Mouse (Mus musculus): Measurements from ENCODE around the gene Ulk1. TPM values are rescaled to one million over a fixed set of nuclear protein-coding genes. Genes with fewer than 3 reads are reported as not detected.

The Ulk1 gene
- polyA plus RNA-seq, 1 experiment, result 154 TPM

DNA sequence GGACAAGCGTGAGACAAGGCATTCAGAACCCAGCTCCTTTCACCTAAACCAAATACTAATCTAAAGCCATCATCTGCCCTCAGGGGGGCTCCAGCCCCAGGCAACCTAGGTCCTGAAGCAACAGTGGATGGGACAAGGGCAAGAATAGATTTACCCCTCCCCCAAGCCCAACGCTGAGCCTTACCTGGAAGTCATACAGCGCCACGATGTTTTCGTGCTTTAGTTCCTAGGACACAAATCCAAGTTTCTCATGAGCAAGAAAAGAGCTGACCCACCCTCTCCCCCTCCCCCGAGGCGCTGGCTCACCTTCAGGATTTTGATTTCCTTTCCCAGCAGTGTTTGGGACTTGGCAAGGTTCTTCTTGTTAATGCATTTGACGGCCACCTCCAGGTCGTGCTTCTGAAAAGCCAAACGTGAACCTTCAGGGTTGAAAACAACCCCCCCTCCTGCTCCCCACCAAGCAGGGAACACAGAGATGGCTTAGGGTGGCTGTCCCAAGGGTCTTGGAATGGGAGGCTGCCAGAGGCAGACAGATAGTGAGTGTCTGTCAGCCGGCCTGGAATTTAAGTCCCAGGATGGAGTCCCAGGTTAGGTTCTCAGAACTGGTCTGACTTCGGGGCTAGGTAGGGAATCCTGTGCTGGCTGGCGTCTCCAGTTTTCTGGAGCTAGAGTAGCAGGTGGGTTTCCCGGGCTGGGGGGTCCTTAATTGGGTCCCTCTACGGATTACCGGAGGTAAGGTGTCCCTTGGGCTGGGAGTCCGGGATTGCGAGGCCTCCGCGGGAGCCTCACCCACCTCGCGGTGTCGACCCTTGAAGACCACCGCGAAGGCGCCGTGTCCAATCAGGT is 853 bp downstream of the Ulk1 start:
- no peak for TF ChIP-seq GATA1 (IDR thresholded peaks at IDR 0.05; ENCODE audit: low read length)

DNA sequence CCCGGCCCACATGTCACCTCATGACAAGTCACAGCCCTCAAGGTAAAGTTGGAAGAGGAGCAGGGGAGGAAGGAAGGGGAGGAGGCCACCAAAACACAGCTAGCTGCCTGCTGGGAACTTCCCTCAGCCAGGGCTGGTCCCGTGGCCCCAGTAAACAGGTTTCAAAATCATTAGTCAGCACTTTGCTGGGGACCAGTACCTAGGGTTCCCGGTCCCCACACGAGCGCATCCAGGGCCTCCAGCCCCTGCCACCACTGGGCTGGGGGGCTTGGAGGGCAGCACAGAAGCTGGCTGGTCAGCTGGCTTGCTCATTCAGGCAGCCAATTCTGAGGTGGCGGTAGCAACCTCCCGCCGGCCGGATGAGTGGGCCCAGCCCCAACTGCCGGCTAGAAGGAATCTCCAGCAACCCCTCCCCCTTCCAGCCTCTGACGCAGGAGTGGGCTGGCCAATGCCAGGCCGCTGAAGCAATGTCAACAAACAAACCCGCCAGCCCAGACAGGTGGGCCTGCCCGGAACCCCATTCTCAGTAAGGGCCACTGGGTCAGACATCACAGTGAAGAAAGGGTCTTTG is 1.8 kb downstream of the Ulk1 start:
- no peak for TF ChIP-seq GATA1 (IDR thresholded peaks at IDR 0.05; ENCODE audit: low read length)

DNA sequence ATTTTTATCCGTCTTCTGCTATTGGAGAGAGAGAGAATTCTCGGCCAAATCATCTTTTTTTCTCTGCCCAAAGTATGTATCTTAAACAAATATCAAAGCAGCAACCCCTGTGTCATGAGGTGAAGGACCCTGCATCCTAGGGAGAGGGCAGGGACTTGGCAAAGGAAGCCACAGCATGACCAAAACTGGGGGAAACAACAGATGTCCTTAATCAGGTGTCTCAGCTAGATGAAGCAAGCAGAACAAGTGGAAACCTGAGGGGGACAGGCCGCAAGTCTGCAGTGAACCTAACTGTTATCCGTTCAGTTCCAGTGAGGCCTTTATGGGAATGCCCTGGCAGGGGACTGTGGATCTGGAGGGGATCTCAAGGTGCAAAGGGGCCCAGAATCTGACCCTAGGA is 2.4 kb downstream of the Ulk1 start:
- TF ChIP-seq GATA1 (IDR thresholded peaks at IDR 0.05; ENCODE audit: low read length), result no peak

DNA sequence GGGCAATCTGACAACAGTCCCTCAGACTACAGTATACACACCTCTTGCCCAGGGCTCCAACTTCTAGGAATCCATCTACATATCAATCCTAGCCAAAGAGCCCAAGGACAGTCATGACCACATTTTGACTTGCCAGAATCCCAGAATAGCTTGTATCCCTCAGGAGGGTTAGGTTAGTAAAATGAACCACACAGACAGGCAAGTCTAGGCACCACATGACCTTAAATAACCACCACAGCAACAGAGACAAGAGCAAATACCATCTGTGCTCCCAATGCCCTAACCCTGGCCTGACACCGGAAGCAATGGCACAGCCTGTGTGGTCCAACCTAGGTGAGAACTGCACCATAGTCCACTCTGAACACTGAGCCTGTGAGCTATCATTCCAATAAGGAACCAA is 3.2 kb downstream of the Ulk1 start:
- no peak for TF ChIP-seq GATA1 (IDR thresholded peaks at IDR 0.05; ENCODE audit: low read length)

DNA sequence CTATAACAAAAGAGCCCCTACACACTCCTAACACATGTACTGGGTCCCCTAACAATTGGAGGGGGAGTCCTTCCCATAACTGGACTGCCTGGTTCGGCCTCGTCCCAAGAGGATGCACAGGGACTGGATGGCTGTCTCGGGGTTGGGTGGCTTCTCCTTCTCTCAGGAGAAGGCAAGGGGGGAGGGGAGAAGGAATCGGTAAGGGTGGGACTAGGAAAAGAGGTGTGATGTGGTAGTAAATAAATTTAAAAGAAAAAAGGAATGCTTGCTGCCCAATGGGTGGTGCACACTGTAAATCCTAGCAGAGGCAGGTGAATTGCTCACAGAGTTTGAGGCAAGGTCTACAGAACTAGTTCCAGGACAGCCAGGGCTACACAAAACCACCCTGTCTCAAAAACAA is 3.7 kb downstream of the Ulk1 start:
- no peak for TF ChIP-seq GATA1 (IDR thresholded peaks at IDR 0.05; ENCODE audit: low read length)

DNA sequence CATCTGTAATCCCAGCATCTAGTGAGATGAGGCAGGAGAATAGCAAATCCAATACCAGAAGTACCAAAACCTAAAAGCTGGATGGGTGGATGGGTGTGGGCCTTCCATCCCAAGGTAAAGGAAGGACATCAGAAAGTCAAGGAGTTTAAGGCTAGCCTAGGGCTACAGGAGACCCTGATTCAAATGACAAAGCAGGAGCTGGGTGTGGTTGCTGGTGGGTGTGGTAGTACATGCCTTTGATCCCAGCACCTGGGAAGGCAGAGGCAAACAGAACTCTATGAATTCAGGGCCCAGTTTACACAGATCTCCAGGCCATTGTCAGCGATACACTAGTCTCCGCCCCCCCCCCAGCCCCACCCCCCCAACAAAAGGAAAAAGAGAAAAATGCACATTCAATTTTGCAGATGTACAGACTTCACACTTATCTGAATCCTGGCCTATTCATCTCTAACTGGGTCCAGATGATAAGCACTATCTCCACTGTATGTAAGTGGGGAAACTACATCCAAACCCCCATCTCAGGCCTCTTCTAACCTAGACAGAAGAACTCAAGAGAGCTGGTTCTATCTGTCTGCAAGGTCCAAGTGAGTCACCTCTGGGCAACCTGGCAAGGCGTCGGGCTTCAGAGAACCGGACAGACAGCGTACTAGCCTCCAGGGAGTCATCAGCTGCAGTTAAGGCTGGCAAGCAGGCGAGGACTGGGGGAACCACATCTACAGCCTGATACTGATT is 5.7 kb downstream of the Ulk1 start:
- peak; percentile 63 for TF ChIP-seq GATA1 (IDR thresholded peaks at IDR 0.05; ENCODE audit: low read length)

DNA sequence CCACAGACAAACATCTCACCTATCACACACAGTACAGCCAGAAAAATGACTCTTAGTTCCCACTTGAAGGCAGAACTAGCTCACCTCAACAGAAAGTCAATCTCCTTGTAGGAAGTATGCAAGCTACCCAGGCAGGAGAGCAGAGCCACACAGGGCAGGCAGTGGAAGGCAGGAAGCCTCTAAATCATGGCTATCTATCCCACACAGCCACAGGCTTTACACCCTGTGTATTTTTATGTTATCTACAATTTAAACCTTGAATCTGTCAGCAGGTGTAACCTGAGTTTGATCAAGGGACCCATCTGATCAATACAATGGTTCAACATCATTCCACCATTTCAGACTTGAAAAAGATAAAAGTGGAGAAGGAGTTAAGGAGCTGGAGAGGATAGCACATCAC is 7.1 kb downstream of the Ulk1 start:
- TF ChIP-seq GATA1 (IDR thresholded peaks at IDR 0.05; ENCODE audit: low read length), result no peak

DNA sequence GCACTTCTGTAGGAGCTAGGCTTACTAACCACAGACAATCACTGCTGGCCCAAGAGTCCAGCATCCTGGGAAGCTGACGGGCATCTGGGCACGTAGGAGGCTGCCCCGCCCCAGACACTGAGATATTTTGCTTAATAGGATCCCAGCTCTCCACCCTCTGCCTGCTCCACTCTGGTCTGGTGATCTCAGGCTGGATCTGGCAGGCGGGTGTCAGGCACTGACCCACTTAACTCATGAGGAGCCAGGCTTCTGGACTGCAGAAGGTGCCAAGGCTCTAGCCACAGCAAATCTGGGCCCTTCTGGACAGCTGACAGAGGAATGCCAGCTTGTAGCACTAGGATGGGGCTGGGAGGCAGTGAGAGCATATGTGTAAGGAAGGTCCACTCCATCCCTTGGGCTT is 7.7 kb downstream of the Ulk1 start:
- no peak for TF ChIP-seq GATA1 (IDR thresholded peaks at IDR 0.05; ENCODE audit: low read length)

DNA sequence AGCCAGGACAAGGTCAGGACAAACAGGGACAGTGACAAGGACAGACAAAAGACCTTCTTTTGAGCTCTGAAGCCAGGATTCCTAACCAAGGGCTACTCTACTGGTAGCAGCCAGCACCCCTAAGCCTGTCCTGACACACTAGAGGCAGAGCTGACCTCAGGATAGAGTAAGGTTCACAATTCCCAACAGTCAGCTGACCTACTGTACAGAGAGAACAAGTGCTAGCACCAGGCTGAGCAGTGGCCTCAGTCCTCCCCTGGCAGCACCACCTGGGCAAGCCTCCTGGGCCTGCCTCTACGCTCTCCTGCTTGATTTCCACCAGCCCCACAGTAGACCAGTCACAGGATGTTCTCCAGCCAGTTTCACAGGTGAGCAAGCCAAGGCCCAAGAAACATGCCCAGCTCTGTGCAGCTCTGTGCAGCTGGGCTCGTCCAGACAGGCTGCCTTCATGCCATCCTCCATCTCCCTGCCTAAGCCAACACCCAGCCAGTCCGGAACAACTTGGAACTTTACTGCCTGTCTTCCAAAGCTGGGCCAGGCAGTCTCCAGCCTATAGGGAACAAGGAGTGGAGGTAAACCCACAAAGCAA is 8.8 kb downstream of the Ulk1 start:
- TF ChIP-seq GATA1 (IDR thresholded peaks at IDR 0.05; ENCODE audit: low read length), result no peak

DNA sequence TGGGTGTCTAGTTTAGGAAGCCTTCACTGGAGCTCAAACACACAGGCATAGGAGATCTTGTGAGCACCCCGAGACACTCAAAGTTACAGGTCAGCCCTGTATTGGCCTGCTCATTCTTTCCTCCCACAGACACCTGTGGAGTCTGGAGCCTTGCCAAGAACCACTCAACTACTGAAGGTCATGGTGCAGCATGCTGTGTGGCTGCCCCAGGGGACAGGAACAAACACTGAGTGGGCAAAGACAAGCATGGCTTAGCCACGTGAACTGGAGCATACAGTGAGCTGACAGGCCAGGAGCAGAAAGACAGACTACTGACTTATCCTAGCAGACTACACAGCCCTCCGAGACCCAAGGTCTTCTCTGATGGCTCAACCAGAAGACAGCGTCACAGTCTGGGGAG is 12.2 kb downstream of the Ulk1 start:
- no peak for TF ChIP-seq GATA1 (IDR thresholded peaks at IDR 0.05; ENCODE audit: low read length)

DNA sequence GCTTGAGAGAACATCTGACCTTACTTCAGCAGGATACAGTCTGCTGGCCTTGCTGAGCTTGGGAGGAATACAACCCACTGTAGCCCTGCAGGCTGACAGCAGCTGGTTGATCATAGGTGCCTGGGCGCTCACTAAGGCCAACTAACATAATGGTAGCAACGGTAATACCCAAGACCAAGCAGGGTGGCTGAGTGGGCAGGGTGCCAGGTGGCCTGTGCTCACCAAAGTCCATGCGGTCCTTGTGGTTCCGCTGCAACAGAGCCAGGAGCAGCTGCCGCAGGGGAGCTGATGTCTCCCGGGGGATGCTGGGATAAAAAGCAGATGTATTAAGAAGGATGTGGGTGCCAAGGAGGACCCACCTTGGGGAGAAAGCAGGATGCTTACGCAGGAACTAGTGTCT is 15.5 kb downstream of the Ulk1 start:
- no peak for TF ChIP-seq GATA1 (IDR thresholded peaks at IDR 0.05; ENCODE audit: low read length)

DNA sequence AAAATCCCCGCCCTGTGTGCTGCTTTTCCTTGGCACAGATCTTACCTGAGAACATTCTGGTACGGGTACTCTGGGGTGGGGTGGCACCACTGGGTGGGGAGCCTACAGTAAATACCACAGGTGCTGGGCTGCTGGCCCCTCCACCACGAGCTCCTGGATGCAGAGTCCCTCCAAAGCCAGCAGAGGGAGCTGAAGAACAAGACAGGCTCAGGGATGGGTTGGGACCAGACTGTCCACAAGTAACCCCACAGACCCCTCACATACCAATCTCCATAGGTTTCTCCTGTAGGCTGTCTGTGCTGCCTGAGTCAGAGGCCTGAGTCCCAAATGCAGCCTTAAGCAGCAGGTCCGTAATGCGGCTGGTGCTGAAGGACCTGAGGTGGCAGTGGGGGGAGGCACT is 21.2 kb downstream of the Ulk1 start:
- TF ChIP-seq GATA1 (IDR thresholded peaks at IDR 0.05; ENCODE audit: low read length), result no peak

DNA sequence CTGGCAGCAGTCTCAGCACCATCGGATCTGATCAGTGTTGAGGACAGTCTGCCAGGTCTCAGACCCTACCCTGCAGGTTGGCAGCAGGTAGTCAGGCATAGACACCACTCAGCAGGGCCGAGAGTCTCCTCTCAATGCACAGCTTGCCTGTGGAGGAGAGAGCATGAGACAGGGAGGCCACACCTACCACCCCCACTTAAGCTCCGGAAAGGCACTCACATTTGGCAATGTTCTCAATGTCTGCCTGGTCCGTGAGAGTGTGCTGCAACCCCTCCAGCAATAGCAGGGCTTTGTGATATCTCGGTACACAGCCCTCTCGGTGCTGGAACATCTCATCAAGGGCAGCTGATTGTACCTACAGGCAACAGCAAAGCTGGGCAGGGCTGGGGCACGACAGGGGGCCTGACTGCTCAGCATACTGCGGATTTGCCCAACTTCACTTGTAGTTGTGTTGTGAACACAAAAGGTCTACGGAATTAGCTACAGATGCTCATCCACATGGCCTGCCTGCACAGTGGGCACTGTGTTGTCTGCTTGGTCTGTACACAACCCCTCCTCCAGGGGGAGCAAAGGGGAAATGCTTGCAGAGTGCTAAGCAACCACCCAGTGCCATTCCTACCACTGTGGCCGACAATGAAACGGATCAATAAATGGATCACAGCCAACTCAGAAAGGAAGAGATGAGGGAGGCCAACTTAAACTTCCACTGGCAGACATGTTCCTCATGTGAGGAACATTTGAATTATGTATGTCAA is 23.6 kb downstream of the Ulk1 start:
- no peak for TF ChIP-seq GATA1 (IDR thresholded peaks at IDR 0.05; ENCODE audit: low read length)

DNA sequence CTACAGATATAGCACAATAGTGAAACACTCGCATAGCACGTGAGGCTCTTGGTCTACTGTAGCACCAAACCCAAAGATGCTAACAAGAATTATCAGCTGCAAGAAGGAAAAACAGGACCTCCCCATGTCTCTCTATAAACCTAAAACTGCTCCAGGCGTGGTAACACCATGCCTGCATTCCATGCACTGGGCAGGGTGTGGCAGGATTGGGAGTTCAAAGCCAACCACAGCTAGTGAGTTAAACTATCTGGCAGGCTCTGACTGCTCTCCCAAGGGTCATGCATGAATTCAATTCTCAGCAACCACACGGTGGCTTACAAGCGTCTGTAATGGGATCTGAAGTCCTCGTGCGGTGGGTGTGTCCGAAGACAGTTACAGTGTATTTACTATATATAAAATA is 26.7 kb downstream of the Ulk1 start:
- no peak for TF ChIP-seq GATA1 (IDR thresholded peaks at IDR 0.05; ENCODE audit: low read length)

DNA sequence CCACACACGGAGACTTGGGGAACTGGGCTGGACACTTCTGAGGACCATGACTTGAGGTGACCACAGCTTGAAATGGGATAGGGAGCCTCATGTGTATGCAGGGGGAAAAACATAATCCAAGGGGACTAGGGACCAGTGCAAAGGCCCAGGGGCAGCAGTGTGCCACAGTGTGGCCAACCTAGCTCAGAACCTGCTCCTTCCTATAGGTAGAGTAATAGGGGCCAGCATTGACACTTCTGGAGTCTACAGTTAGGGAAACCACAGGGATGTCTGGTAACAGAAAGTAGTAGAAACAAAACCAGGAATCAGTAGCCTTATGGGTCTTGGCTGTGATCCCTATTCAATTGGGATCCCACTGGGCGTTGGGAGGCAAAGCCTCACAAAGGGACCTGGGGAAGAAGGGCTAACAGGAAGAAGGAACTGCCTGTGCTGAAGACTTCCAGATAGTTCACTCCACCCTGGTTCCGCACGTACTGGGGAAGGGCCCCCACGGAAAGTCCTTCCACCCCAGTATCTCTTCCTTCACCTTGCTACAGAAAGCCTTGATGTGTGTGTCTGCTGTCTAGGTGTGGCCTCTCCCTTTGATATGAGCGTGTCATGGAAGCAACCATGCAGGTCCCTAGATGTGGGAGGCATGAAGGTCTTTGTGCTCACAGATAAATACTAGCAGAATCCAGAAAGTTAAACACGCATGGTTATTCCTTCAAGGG is 28.2 kb downstream of the Ulk1 start:
- TF ChIP-seq GATA1 (IDR thresholded peaks at IDR 0.05; ENCODE audit: low read length), result no peak
